Mouse (Mus musculus) yolk sac, embryonic 10.5 days (tissue): Measurements from ENCODE around the gene Olfr66.
A peak's percentile ranks its signal among the peaks of the same experiment; 100 is the strongest.

Source experiments
- DNase-seq: peaks from one replicate; pipeline ENCODE4 v3.0.0-alpha.2; 2017; ENCODE audit warnings: low spot score

Gene Olfr66

GRCm38 (mm10) chr7:103886152-103886551 lies at the start of gene Olfr66:
Olfr66 (minus strand) TSS chr7:103886252.
- no peak for DNase-seq

DNA sequence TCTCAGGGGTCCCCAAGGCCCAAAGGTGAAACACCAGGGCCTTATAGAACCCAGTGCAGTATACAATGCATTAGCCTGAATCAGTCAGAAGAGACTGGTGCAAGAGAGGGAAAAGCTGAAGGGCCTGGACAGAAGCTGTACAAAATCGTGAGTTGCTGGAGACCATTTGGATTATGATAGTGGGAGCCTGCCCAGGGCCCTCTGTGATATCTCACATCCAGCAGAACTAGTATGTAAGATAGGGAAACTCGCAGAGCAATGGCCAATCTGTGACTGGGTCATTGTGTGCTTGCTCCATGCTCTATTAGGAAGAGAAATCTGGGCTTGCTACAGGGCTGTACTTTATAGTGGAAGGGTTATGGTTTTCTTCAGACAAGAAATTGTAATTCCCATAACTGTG lies 48.2 kb upstream of the Olfr66 start, which contains the start of gene Olfr632:
TSS of gene Olfr632 (plus strand) at position 84 of the 400 bp plus-strand sequence.
- no peak for DNase-seq

DNA sequence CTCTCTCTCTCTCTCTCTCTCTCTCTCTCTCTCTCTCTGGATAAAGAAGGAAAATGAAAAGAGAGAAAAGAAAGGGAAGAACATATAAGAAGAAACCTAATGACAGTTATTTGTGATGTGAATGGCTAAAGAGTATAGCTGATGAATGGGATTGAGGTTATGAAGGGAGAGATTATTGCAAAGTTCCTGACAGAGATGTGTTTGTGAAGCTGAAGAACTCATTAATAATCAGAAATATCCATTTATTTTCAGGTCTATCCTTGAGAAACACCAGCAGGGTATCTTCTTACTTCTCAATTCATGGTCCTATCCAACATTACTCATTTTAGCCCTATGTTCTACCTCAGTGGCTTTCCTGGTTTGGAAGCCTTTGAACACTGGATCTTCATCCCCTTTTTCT lies 42.5 kb upstream of the Olfr66 start, which contains the start of gene Olfr631:
TSS of gene Olfr631 (plus strand) at position 301 of the 400 bp plus-strand sequence.
- DNase-seq = no peak

GRCm38 (mm10) chr7:103915338-103915737 lies 29.3 kb upstream of the Olfr66 start:
- peak; percentile 7 for DNase-seq

- peak; percentile 7 for DNase-seq
Observed at GRCm38 (mm10) chr7:103912969-103913511, 27.0 kb upstream of the Olfr66 start.

GRCm38 (mm10) chr7:103910047-103910446 lies 24.0 kb upstream of the Olfr66 start:
- DNase-seq = peak; percentile 27

- no peak for DNase-seq
Observed at GRCm38 (mm10) chr7:103903187-103903586, 17.1 kb upstream of the Olfr66 start, which contains the start of gene Olfr65. Olfr65 (plus strand) TSS chr7:103903487.

DNA sequence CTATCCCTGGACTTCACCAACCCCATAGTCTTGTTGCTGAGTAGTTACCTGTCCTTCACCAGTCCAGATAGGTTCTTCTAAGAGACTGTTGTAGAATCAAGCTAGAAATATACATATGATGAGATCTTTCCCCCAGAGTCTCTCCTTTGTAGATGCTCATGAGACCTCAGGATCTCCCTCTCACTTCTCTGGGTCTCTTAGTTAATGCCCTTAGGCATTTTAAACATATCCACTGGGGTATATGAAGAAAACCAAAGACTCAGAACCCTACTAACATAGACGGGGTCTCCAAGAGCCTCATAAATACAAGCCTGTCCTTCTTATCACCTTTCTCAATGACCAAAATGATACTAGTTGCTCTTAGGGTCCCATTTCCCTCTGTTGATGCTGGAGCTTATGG lies 8.3 kb upstream of the Olfr66 start, which contains the start of gene Olfr64:
TSS of gene Olfr64 (minus strand) at position 101 of the 400 bp plus-strand sequence.
- no peak for DNase-seq

DNA sequence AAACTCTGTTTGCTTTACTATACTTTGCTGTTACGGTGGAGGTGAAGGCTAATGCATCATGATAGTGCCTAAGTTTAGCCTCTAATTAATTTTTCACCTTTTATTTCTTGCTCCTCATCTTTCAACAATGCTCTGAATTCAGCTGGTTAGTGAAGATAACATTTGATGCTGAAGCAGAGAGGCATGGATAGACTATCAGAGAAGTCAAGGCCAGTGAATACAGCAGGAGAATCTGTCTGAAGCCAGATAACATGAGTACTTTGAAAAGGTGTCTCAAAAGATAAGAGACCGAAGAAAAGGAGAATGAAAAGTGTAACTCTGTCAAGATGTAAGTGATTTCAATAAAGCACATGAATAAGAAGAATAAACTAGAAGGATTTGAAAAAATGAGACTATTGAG lies 9.0 kb downstream of the Olfr66 start:
- DNase-seq = no peak

- DNase-seq = no peak
Observed at GRCm38 (mm10) chr7:103874451-103874850, 11.6 kb downstream of the Olfr66 start.

- no peak for DNase-seq
Observed at GRCm38 (mm10) chr7:103873064-103873463, 13.0 kb downstream of the Olfr66 start.

GRCm38 (mm10) chr7:103870667-103871066 lies 15.4 kb downstream of the Olfr66 start:
- no peak for DNase-seq

DNA sequence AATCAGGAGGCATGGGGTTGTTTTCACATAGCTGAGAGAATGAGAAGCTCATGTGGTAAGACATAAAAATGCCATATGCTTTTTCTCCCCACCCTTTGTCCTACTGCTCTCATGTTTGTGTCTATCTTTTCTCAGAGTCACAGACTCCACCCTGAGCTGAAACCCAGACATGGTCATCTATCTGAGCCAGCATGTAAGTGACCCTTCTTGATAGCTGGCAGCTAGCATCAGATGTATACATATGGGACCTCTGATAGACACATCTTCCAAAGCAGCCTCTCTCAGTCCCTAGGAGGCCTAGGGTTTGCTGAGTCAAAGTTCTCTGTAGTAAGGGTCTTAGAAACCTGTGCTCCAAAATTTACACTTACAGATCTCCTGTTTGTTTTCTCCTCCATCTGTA lies 20.3 kb downstream of the Olfr66 start:
- peak; percentile 17 for DNase-seq

DNA sequence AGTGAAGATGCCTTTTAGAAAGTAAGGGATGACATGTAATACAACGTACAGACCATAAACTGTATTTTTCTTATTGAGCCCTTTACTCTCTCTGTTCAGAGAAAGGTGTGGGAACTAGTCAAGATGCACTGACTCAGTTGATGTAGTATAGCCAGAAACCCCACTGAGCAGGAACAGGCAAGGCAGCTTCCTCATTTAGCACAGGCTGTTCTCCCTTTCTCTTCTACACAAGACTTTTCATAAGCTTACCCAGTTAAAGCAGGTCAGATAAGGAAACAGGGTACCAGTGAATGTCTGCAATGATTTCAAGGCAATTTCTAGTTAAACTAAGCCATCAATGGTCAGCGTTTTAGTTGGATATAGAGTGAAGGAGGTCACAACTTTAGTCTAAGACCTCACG lies 24.5 kb downstream of the Olfr66 start:
- DNase-seq = no peak

DNA sequence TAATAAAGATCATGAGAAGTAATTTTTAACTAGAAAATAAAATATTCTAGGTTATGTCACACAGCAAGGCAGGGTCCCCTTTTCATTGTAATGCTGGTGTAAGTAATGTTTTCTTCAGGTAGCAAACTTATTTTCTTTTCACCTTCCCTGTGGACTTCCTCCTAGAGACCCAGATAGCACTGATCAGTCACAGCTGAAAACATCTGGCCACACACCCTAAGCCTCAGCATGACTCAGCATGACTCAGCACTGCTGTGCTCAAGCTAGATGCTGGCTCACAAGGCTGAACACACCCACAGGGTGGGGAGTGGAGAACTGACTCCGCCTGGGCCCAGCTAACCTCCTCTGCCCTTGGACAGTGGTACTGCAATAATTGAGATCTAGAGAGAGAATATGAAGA lies 25.2 kb downstream of the Olfr66 start:
- DNase-seq = peak; percentile 66

DNA sequence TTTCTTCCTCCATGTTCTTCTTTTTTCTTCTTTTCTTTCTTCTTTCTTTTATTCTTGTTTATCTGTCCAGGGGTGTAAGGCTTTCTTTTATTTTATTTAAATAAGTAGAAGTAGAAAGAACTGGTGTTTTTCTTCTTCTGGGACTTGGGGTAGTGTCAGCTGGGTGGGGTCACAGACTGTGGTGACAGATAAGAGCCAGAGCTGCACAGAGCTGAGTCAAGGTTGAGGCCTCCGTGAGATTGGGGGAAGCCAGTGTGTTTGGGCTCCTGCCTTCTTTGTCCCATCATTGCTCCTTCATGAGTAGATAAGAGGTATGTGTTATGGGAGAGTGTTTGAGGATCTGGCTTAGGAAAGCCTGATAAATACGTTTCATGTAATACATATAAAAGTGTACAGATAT lies 27.0 kb downstream of the Olfr66 start:
- peak; percentile 41 for DNase-seq

- no peak for DNase-seq
Observed at GRCm38 (mm10) chr7:103854669-103855068, 31.4 kb downstream of the Olfr66 start.

DNA sequence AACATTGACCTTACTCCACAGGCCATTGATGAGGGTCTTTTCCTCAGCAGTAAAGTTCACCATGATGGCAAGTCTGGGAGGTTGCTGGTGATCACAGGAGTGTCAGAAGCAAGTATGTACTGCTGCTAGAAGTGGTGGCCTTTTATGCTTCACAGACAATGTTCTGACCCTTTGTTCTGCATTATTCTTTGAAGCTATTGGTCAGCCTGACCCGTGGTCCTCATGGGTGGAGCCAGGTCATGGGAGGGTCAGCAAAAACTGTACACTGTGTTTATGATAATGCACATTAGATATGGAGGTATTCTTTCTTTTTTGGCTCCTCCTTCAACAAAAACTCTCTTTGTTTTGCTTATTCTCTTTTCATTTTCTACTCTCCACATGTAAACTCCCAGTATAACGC lies 33.0 kb downstream of the Olfr66 start, which contains the start of gene Hbb-y:
TSS of gene Hbb-y (minus strand) at position 127 of the 400 bp plus-strand sequence.
- peak; percentile 28 for DNase-seq

GRCm38 (mm10) chr7:103844525-103845325 lies 41.3 kb downstream of the Olfr66 start:
- DNase-seq = no peak

- DNase-seq = peak; percentile 36
Observed at GRCm38 (mm10) chr7:103843034-103843433, 43.0 kb downstream of the Olfr66 start, which contains the start of gene Hbb-bh1. Hbb-bh1 (minus strand) TSS chr7:103843164.

GRCm38 (mm10) chr7:103840268-103840667 lies 45.8 kb downstream of the Olfr66 start, which contains the start of gene Hbb-bh2:
Hbb-bh2 (minus strand) TSS chr7:103840520.
- DNase-seq = no peak
